Mouse (Mus musculus) spleen, adult 10 weeks (tissue): ENCODE data around the gene Dusp8. TPM values are rescaled to one million over a fixed set of nuclear protein-coding genes. Genes with fewer than 3 reads are reported as not detected.

Source experiments
- polyA plus RNA-seq: library from polyadenylated mRNA; stranded (reverse); fragments of 350-450 nt; fragmentation: Illumina TruSeq; extraction: RNeasy Lipid Tissue Mini Kit (QIAGEN cat#74804); gene quantifications from one replicate; pipeline ENCODE4 v1.2.3, GENCODE M21; 2015; ENCODE audit warnings: low replicate concordance; ENCODE audit not compliant: insufficient read depth

Dusp8 gene
- polyA plus RNA-seq, result 0.88 TPM

GRCm38 (mm10) chr7:142095183-142095931 is at the start of gene Dusp8:
TSS of gene Dusp8 (minus strand) at chr7:142095843.

GRCm38 (mm10) chr7:142144507-142144906 is 48.9 kb upstream of the Dusp8 start, which contains the start of gene Gm45337:
TSS of gene Gm45337 (minus strand) at chr7:142144607.

GRCm38 (mm10) chr7:142135934-142136333 is 40.3 kb upstream of the Dusp8 start, which contains the start of gene Gm39115:
TSS of gene Gm39115 (minus strand) at chr7:142136034.

GRCm38 (mm10) chr7:142120629-142121028 is 25.0 kb upstream of the Dusp8 start, which contains the start of gene Gm45618:
TSS of gene Gm45618 (minus strand) at chr7:142120729.

GRCm38 (mm10) chr7:142060931-142061565 is 34.6 kb downstream of the Dusp8 start, which contains the start of gene Mob2:
TSS of gene Mob2 (minus strand) at chr7:142061065.

Other genes with a start within 250 kb of the Dusp8 start
- 38.5 TPM for gene Tollip, start 177.3 kb downstream of the Dusp8 start, polyA plus RNA-seq
- gene Brsk2, start 146.1 kb downstream of the Dusp8 start, polyA plus RNA-seq, result not detected
- 34.7 TPM for gene Mob2, start 34.8 kb downstream of the Dusp8 start, polyA plus RNA-seq
- gene Gm45618, start 24.9 kb upstream of the Dusp8 start, polyA plus RNA-seq, result not detected
- gene Gm39115, start 40.2 kb upstream of the Dusp8 start, polyA plus RNA-seq, result not detected
- gene Gm45337, start 48.8 kb upstream of the Dusp8 start, polyA plus RNA-seq, result not detected
- gene Gm29735, start 61.3 kb upstream of the Dusp8 start, polyA plus RNA-seq, result not detected
- gene Gm4553, start 69.9 kb upstream of the Dusp8 start, polyA plus RNA-seq, result not detected
- not detected for gene Krtap5-2, start 80.2 kb upstream of the Dusp8 start, polyA plus RNA-seq
- gene Gm10153, start 94.5 kb upstream of the Dusp8 start, polyA plus RNA-seq, result not detected
- not detected for gene Krtap5-3, start 105.5 kb upstream of the Dusp8 start, polyA plus RNA-seq
- not detected for gene Gm7579, start 116.0 kb upstream of the Dusp8 start, polyA plus RNA-seq
- gene Krtap5-5, start 134.1 kb upstream of the Dusp8 start, polyA plus RNA-seq, result not detected
- gene Gm40460, start 145.2 kb upstream of the Dusp8 start, polyA plus RNA-seq, result not detected
- not detected for gene Gm2431, start 162.5 kb upstream of the Dusp8 start, polyA plus RNA-seq
- gene Gm4559, start 178.5 kb upstream of the Dusp8 start, polyA plus RNA-seq, result not detected
- gene Krtap5-1, start 201.3 kb upstream of the Dusp8 start, polyA plus RNA-seq, result not detected
- gene Krtap5-4, start 207.7 kb upstream of the Dusp8 start, polyA plus RNA-seq, result not detected